Mouse (Mus musculus) olfactory bulb, adult 2 months (tissue): Measurements from ENCODE around the gene Gm26620.

ENCODE experiments used
- CTCF ChIP-seq: fragments of 200-500 bp; IDR thresholded peaks from 2 replicates; pipeline ENCODE4 v1.5.1; 2012; ENCODE audit warnings: low read depth, mild to moderate bottlenecking, low read length, moderate library complexity; ENCODE audit not compliant: insufficient read depth
- POLR2A ChIP-seq: fragments of 200-500 bp; IDR thresholded peaks from 2 replicates; pipeline ENCODE4 v1.6.1; 2012; ENCODE audit warnings: mild to moderate bottlenecking, low read depth, low read length, moderate library complexity; ENCODE audit not compliant: insufficient read depth

DNA sequence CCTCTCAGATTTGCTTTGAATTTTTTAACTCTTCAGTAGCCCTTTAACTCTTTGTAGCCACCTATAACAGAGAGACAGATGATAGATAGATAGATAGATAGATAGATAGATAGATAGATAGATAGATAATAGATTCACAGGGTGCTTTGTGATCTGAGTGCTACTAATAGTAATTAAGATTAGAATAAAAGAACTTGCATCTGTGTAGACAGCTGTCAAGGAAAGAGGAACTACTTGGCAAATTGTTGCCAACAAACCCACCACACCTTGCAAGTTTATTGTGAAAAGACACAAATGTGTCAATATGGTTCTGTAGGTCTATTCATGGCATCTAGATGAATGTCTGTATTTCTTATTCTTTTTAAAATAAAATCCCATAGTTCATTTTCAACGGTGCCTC is 49.1 kb downstream of the Gm26620 start:
- TF ChIP-seq CTCF: no peak
- no peak for TF ChIP-seq POLR2A
